Mouse (Mus musculus) MEL (cell line): Measurements from ENCODE around the gene Gm17720.

ENCODE experiments used
- CTCF ChIP-seq, 3 experiments: IDR thresholded peaks in 2 of 3; conservative IDR thresholded peaks in 1 of 3; 2 replicates each; pipeline ENCODE4 v1.5.1; 2011 to 2012; ENCODE audit warnings: low read length in 3 of 3, low read depth in 2 of 3, mild to moderate bottlenecking in 2 of 3, improper control_type of control experiment in 1 of 3, inconsistent platforms in 1 of 3, mixed read lengths in 1 of 3, moderate library complexity in 1 of 3; ENCODE audit not compliant: control insufficient read depth in 1 of 3, insufficient read depth in 1 of 3, poor library complexity in 1 of 3, severe bottlenecking in 1 of 3
- POLR2A ChIP-seq, 2 experiments: IDR thresholded peaks; 2 replicates each; pipeline ENCODE4 v1.6.1; 2011 to 2012; ENCODE audit warnings: low read length in 2 of 2, mild to moderate bottlenecking in 2 of 2, control low read depth in 1 of 2, improper control_type of control experiment in 1 of 2, low read depth in 1 of 2, moderate library complexity in 1 of 2; ENCODE audit not compliant: control insufficient read depth in 1 of 2, insufficient read depth in 1 of 2, poor library complexity in 1 of 2
- SMC3 ChIP-seq: IDR thresholded peaks from 2 replicates; pipeline ENCODE4 v1.6.1; 2011; ENCODE audit warnings: low read depth, low read length, improper control_type of control experiment

DNA sequence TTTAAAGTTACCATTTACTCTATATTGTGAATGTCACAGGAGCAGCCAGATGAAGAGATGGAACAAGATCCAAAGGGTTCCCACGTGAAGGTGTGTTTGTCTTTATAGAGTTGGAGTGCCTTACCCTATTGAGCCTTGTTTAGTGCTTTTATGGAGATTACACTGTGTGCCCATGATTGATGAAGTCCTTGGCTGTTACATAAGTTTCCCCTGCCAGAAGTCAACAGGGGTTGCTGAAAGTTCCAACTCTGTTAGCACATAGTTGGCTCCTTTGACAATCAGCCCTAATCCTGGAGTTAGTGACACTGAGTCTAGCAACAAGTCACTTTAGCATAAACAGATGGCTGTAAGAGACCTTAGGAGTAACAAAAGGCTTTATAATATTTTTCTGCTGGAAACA, 10.7 kb downstream of the Gm17720 start:
- no peak for TF ChIP-seq SMC3
- TF ChIP-seq POLR2A (IDR thresholded peaks at IDR 0.05; ENCODE audit: control insufficient read depth in 1 of 2, insufficient read depth in 1 of 2, low read depth in 1 of 2, low read length in 2 of 2, poor library complexity in 1 of 2), result no peak
- TF ChIP-seq CTCF (IDR thresholded peaks at IDR 0.05 in 2 of 3, conservative IDR thresholded peaks at IDR 0.05 in 1 of 3; ENCODE audit: control insufficient read depth in 1 of 3, insufficient read depth in 1 of 3, low read depth in 2 of 3, low read length in 3 of 3, poor library complexity in 1 of 3, severe bottlenecking in 1 of 3), result no peak
